Mouse (Mus musculus): ENCODE data around the gene Lpo.

The Lpo gene

DNA sequence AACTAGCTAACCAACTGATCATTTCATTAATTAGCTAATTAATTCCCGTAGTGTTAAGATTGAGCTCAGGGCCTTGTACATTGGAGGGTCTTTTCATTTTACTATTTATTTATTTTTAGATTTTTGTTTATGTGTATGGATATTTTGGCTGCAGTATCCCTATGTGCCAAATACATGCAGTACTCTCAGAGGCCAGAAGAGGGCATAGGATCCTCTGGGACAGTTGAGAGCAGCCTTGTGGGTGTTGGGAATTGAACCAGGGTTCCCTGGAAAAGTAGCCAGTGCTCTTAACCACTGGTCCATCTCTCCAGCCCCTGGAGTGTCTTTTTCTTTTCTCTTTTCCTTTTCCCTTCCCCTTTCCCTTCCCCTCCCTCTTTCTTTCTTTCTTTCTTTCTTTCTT, 22.6 kb downstream of the Lpo start:
- DNase-seq (ENCODE audit: low read depth, low spot score) = no peak

DNA sequence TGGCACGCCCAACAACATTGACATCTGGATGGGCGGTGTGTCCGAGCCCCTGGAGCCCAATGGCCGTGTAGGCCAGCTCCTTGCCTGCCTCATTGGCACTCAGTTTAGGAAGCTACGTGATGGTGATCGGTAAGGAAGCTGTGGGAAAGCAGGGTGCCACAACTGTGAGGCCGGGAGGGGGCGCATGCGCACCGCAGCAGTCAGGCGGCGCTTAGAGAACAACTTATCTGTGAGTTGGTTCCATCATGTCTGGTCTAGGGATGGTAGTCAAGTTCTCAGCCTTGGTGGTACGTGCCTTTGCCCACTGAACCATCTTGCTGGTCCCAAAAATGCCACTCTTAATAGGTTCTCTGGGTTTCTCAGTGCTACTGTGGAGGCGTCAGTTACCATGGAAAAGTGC, 25.5 kb downstream of the Lpo start:
- DNase-seq (ENCODE audit: low read depth, low spot score) = peak; percentile 55

- DNase-seq (ENCODE audit: low read depth, low spot score) = no peak
Observed at GRCm38 (mm10) chr11:87801711-87802275, 26.3 kb downstream of the Lpo start.

- no peak for DNase-seq (ENCODE audit: low read depth, low spot score)
Observed at GRCm38 (mm10) chr11:87793460-87793859, 34.6 kb downstream of the Lpo start, which contains the start of gene Mpo. Mpo (plus strand) TSS chr11:87793581.

- DNase-seq (ENCODE audit: low read depth, low spot score) = no peak
Observed at GRCm38 (mm10) chr11:87790088-87790487, 38.0 kb downstream of the Lpo start.

DNA sequence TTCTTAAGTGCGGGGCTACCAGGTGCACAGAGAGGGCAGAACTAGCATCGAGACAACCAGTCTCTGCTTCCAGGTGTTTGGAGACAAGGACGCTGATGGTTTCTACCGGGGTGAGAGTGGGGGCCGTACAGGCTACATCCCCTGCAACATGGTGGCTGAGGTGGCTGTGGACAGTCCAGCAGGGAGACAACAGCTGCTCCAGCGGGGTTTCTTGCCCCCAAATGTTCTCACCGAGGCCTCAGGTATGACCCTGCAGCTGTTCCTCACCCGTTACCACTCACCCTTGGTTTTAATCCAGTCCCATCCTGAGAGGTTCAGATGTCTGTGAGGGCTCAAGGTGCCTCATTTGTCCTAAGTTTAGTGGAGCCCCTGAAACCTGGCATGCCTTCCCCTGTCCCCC, 48.0 kb downstream of the Lpo start:
- no peak for DNase-seq (ENCODE audit: low read depth, low spot score)

DNA sequence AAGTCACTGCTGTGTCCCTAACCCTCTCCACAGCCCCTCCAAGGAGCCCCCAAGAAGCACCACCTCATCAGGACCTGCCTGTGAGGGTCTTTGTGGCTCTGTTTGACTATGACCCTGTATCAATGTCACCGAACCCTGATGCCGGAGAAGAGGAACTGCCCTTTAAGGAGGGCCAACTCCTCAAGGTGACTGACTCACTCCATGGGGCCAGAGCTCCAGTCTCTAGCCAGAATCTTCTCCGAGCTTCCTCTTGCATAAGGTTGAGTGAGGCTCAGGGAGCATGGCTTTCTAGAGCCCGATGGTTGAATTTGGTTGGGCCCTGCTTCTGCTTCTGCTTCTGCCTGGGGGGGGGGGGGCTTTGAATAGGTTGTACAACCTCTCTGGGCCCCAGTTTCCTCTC, 48.7 kb downstream of the Lpo start:
- DNase-seq (ENCODE audit: low read depth, low spot score) = no peak

DNA sequence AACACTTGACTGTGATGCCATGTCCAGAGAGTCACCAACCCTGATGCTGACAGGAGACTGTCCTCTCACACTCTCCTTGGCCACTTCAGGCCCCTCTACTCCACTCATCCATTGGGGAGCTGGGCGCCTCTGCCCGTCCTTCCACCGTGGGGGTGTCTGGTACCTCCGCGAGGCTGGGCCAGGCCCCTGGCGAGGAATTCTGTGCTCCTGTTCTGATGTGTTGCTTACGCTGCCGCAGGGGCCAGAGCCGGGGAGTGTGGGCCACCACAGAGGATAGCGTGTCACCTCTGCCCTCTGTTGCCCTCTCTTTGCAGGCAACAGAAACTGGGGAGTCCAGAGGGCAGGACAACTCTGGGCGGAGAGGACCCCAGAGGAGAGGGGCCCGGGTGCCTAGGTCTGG, 49.2 kb downstream of the Lpo start:
- no peak for DNase-seq (ENCODE audit: low read depth, low spot score)

DNA sequence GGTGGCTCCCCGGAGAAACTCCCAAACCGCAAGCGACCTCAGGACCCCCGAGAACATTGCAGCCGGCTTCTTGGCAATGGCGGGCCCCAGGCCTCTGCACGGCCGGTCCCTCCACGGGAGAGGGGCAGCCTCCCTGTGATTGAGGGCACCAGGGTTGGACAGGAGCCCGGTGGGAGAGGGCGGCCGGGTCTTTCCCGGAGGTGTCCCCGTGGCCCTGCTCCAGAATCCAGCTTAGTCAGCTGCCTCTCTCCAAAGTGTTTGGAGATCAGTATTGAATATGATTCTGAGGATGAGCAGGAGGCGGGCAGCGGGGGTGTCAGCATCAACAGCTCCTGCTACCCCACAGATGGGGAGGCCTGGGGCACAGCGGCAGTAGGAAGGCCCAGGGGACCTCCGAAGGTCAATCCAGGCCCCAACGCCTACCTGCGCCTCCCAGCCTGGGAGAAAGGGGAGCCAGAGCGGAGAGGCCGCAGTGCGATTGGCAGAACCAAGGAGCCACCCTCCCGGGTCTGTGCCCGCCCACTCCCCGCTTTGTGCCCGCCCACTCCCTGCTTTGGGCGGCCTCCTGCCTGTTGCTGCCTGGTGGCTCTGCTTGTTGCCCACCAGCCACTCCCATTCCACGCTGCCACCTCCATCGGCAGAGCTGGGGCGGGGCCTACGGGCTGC, 49.9 kb downstream of the Lpo start:
- peak; percentile 86 for DNase-seq (ENCODE audit: low read depth, low spot score)

- no peak for DNase-seq (ENCODE audit: low read depth, low spot score)
Observed at GRCm38 (mm10) chr11:87772354-87772753, 55.7 kb downstream of the Lpo start.

DNA sequence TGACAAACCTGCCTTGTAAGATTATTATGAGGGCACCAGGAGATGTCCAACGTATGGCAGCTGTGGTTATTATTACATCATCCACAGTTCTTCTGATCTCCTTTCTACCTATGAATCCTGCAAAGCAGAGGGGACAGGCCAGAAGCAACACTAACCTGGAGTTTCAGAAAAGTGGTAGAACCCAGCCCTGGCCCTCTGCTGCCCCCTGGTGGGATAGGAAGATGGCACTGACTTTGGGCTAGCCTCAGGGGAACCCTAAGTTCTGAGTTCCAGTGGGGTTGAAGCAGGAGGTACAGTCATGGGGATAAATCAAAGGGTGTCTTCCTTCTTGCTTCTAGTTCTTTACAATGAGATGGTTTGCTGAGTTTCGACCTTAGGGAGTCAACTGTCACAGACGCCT, 57.1 kb downstream of the Lpo start:
- no peak for DNase-seq (ENCODE audit: low read depth, low spot score)

DNA sequence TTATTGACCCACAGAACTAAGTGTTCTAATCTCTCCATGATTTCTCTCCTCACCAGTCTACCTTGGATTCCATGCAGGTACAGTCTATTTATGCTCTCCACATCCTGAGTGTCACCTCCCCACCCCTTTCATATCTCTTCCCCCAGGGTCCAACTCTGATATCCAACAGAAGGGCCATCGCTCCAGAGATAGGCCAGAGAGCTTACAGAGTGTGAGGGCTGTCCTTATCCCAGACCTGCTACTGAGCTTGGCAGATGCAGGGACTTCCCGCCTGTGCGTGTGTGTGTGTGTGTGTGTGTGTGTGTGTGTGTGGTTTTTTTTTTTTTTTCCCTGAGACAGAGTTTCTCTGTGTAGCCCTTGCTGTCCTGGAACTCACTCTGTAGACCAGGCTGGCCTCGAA, 59.3 kb downstream of the Lpo start:
- no peak for DNase-seq (ENCODE audit: low read depth, low spot score)

- DNase-seq (ENCODE audit: low read depth, low spot score) = no peak
Observed at GRCm38 (mm10) chr11:87763988-87764876, 63.9 kb downstream of the Lpo start.

- peak; percentile 90 for DNase-seq (ENCODE audit: low read depth, low spot score)
Observed at GRCm38 (mm10) chr11:87763511-87763987, 64.5 kb downstream of the Lpo start.

DNA sequence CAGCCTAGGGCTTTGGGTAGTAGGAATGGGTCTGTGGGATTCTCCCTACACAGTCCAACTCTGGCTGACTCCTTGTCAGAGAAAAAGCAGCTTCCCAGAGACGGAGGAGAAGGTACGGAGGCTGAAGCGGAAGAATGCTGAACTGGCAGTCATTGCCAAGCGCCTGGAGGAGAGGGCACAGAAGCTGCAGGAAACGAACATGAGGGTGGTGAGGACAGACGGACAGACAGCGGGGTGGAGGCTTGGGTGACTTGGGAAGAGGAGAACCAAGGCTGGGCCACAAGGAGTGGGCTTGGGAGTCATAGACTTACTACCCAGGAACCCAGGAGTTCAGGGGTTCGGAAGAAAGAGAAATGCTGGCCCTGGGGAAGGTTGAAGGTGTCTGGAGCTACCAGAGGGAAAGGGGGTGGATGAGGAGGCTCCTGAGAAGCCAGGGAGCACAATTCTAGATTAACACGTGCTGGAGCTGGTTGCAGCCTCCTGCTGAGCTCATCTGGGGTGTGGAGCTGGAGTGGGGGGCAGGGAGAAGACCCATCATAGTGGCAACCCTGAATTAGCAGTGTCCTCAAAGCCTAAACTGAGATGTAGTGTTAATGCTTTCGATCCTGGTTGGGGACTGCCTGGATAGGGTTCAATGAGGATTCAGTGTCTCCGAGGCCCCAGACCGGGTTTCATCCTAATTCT, 65.2 kb downstream of the Lpo start:
- DNase-seq (ENCODE audit: low read depth, low spot score) = no peak

GRCm38 (mm10) chr11:87761806-87762701, 66.0 kb downstream of the Lpo start:
- no peak for DNase-seq (ENCODE audit: low read depth, low spot score)

- no peak for DNase-seq (ENCODE audit: low read depth, low spot score)
Observed at GRCm38 (mm10) chr11:87761181-87761721, 66.8 kb downstream of the Lpo start.

GRCm38 (mm10) chr11:87760301-87761081, 67.6 kb downstream of the Lpo start, which contains the start of gene Tspoap1:
Tspoap1 (plus strand) TSS chr11:87760541.
- no peak for DNase-seq (ENCODE audit: low read depth, low spot score)

DNA sequence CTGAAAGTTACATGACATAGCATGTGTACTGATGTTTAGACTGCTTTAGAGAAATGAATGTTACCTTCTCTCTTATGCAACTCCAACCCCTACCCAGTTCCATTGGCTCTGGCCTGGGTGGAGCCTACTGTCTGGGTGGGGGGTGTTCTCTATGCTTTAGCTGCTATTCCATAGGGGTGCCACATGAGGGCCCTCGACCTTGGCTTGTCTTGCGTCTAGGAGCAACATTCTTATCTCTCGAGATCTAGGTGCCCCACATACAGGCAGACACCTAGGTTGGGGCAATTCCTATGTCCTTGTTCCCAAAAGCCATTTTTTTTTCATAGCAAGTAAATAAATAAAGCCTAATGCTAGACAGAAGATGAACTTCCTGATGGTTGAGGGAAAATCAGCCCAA, 68.5 kb downstream of the Lpo start:
- no peak for DNase-seq (ENCODE audit: low read depth, low spot score)

Measured in WW6 (cell line).